Mouse (Mus musculus): ENCODE measurements at regions not wholly inside any gene's neighbourhood (a gene's known extent, or its start where the extent isn't known, plus 50 kb on each side); places are given as distances from the start of the nearest gene placed in this dataset.

GRCm38 (mm10) chr13:48745566-48745965, 82.8 kb downstream of the Barx1 start:
- WGBS: 59% methylated on average over 5 of the region's 5 CpGs
- no peak overlapping the region for H3K4me2 ChIP-seq (ENCODE audit: low read length)
- 0 out of 2 replicates have a peak, but pooled peaks cover 6% of the 10 kb centered on the region for H3K27me3 ChIP-seq (ENCODE audit: control insufficient read depth, insufficient read depth, low read length)
- H3K4me3 ChIP-seq (ENCODE audit: control insufficient read depth in 1 of 2, insufficient read depth in 1 of 2, low read depth in 1 of 2, low read length in 2 of 2): no peak overlapping the region
- no peak for ATAC-seq (ENCODE audit: insufficient number of reproducible peaks, insufficient read depth, low FRiP score, low read depth)
- H3K36me3 ChIP-seq (ENCODE audit: control insufficient read depth, insufficient read depth, low read length): no peaks in the 10 kb centered on the region
- no peaks in the 10 kb centered on the region for H3K9me3 ChIP-seq (ENCODE audit: control insufficient read depth, low read length)
- H3K4me1 ChIP-seq (ENCODE audit: control insufficient read depth in 2 of 2, insufficient read depth in 2 of 2, low read length in 2 of 2): no peaks in the 10 kb centered on the region
- no peak overlapping the region for H3K9ac ChIP-seq (ENCODE audit: low read length)
- H3K27ac ChIP-seq (replicated peaks in 1 of 2; ENCODE audit: control insufficient read depth in 1 of 2, insufficient read depth in 1 of 2, low read depth in 2 of 2, low read length in 2 of 2): no peak overlapping the region

- Histone ChIP-seq H3K4me2 (ENCODE audit: low read length) (no peak overlapping the region), H3K4me3 (ENCODE audit: control insufficient read depth in 1 of 2, insufficient read depth in 1 of 2, low read depth in 1 of 2, low read length in 2 of 2) (no peak overlapping the region), H3K27ac (replicated peaks in 1 of 2; ENCODE audit: control insufficient read depth in 1 of 2, insufficient read depth in 1 of 2, low read depth in 2 of 2, low read length in 2 of 2) (no peak overlapping the region), H3K9ac (ENCODE audit: low read length) (no peak overlapping the region), H3K9me3 (ENCODE audit: control insufficient read depth, low read length) (no peaks in the 10 kb centered on the region), H3K4me1 (ENCODE audit: control insufficient read depth in 2 of 2, insufficient read depth in 2 of 2, low read length in 2 of 2) (no peaks in the 10 kb centered on the region), H3K27me3 (ENCODE audit: control insufficient read depth, insufficient read depth, low read length) (0 out of 2 replicates have a peak, but pooled peaks cover 6% of the 10 kb centered on the region), H3K36me3 (ENCODE audit: control insufficient read depth, insufficient read depth, low read length) (no peaks in the 10 kb centered on the region)
- no peak for ATAC-seq (ENCODE audit: insufficient number of reproducible peaks, insufficient read depth, low FRiP score, low read depth)
- WGBS: 52% methylated on average over 7 of the region's 7 CpGs
Observed at GRCm38 (mm10) chr13:48746301-48746700, 83.5 kb downstream of the Barx1 start.
